Mouse (Mus musculus) bone marrow macrophage, adult 2 months (primary cell): ENCODE results near the gene Atmin.

ENCODE experiments used
- CTCF ChIP-seq: IDR thresholded peaks from 2 replicates; pipeline ENCODE4 v1.5.1; 2012; ENCODE audit warnings: low read depth, mild to moderate bottlenecking, low read length, moderate library complexity
- POLR2A ChIP-seq: IDR thresholded peaks from 2 replicates; pipeline ENCODE4 v1.6.1; 2012; ENCODE audit warnings: mild to moderate bottlenecking, low read depth, low read length, borderline replicate concordance

DNA sequence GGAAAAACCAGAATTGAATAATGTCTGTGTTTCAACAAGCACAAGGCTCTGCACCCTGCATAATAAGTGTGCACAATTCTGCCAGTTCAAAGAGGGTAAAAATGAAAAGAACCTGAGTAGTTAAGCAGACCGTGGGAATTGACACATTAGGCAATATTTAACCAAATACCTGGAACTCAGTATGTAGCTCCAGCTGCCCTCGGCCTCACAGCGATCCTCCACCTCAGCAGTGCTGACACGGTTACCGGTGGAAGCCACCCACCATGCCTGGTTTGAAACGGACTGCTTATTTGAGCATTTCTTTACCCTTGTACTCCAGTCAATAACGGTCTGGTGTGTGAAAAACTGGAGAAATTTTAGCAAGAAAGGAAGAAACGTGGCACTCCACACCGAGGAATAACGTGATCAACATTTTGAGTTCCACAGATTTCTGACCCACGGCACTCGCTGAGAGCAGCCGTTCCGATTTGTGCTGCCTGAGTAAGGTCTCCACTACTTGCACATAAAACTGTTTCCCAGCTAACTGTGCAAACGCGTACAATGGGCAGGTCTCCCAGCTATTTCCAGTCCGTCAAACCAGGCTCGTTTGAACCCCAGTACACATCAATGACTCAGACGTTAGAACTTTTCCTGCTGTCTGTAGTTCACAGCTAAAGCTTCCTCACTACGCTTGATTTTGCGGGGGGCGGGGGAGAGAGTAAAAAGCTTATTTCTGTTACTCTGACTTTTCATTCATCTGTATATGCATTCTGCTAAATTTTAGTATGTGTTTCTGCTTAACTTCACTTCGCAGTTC lies 49.2 kb downstream of the Atmin start:
- no peak for TF ChIP-seq CTCF
- TF ChIP-seq POLR2A, result no peak
